Mouse (Mus musculus) MEL (cell line): ENCODE data around the gene Gm14305. TPM values are rescaled to one million over a fixed set of nuclear protein-coding genes. Genes with fewer than 3 reads are reported as not detected.
"Not testable (repeated sequence)": the region's sequence is repeated elsewhere in the genome, so short reads cannot be mapped to it uniquely, and the experiment has no call there.

Source experiments
- DNase-seq: peaks from one replicate; pipeline ENCODE4 v3.0.0; 2011; ENCODE audit warnings: low read depth, low spot score
- H3K27ac ChIP-seq: 2 replicates; pipeline ENCODE4 v1.5.1; 2012; ENCODE audit warnings: low read depth, mild to moderate bottlenecking, control low read depth, low read length, moderate library complexity; ENCODE audit not compliant: control insufficient read depth
- H3K27me3 ChIP-seq, 2 experiments: fragments of 150-350 bp in 1 of 2; sonication (generic) in 1 of 2; 2 replicates each; pipeline ENCODE4 v1.6.1; 2012; ENCODE audit warnings: low read length in 2 of 2, mild to moderate bottlenecking in 2 of 2, improper control_type of control experiment in 1 of 2, moderate library complexity in 1 of 2; ENCODE audit not compliant: insufficient read depth in 2 of 2, control insufficient read depth in 1 of 2
- H3K36me3 ChIP-seq, 2 experiments: 2 replicates each; pipeline ENCODE4 v1.6.1; 2012 to 2014; ENCODE audit warnings: low read length in 2 of 2, improper control_type of control experiment in 1 of 2, inconsistent platforms in 1 of 2, mild to moderate bottlenecking in 1 of 2; ENCODE audit not compliant: insufficient read depth in 2 of 2, control insufficient read depth in 1 of 2
- H3K4me1 ChIP-seq, 2 experiments: fragments of 150-350 bp in 1 of 2; sonication (generic) in 1 of 2; 2 replicates each; pipeline ENCODE4 v1.6.1; 2012; ENCODE audit warnings: low read length in 2 of 2, improper control_type of control experiment in 1 of 2, mild to moderate bottlenecking in 1 of 2; ENCODE audit not compliant: insufficient read depth in 2 of 2, control insufficient read depth in 1 of 2
- H3K4me3 ChIP-seq, 2 experiments: fragments of 150-350 bp in 1 of 2; sonication (generic) in 1 of 2; 2 replicates each; pipeline ENCODE4 v1.5.1; 2012; ENCODE audit warnings: low read depth in 2 of 2, low read length in 2 of 2, mild to moderate bottlenecking in 2 of 2, moderate library complexity in 2 of 2, control low read depth in 1 of 2, improper control_type of control experiment in 1 of 2; ENCODE audit not compliant: control insufficient read depth in 1 of 2, insufficient read depth in 1 of 2
- H3K79me2 ChIP-seq: 2 replicates; pipeline ENCODE4 v1.6.1; 2012; ENCODE audit warnings: mild to moderate bottlenecking, low read length, moderate library complexity; ENCODE audit not compliant: control insufficient read depth, poor library complexity, insufficient read depth
- H3K9ac ChIP-seq: 2 replicates; pipeline ENCODE4 v1.6.1; 2012; ENCODE audit warnings: low read depth, mild to moderate bottlenecking, control low read depth, low read length, moderate library complexity; ENCODE audit not compliant: control insufficient read depth, poor library complexity, severe bottlenecking
- H3K9me3 ChIP-seq: fragments of 150-350 bp; sonication (generic); replicated peaks from 2 replicates; pipeline ENCODE4 v1.6.1; 2012; ENCODE audit warnings: mild to moderate bottlenecking, low read length, improper control_type of control experiment, moderate library complexity; ENCODE audit not compliant: insufficient read depth
- polyA plus RNA-seq, 2 experiments: library from polyadenylated mRNA; stranded (reverse) in 1 of 2; unstranded in 1 of 2; fragments of >175 nt in 1 of 2; fragments of >200 nt in 1 of 2; gene quantifications; 2 replicates each; pipeline versions ENCODE4 v1.2.1 to v1.2.4; 2012; ENCODE audit warnings: low replicate concordance in 2 of 2, low read depth in 1 of 2; ENCODE audit not compliant: insufficient read length in 2 of 2, insufficient read depth in 1 of 2, missing spikeins in 1 of 2
- total RNA-seq: library from RNA; depleted of rRNA; stranded (reverse); fragments of 300-350 nt; gene quantifications from 2 replicates; pipeline ENCODE4 v1.2.3, GENCODE M21; 2012; rRNA removed

Gm14305 gene
- total RNA-seq, result 1.1 and 1.4 TPM in 2 replicates
- 100 to 1,000 TPM in 1 of 2 experiments, 1 to 10 TPM in 1; 3.9 to 593 TPM for polyA plus RNA-seq

GRCm38 (mm10) chr2:176708051-176708450 lies at the start of gene Gm14305:
Gene Gm14305, plus strand, starts transcription at chr2:176708328.
- not testable (repeated sequence) for H3K27me3 ChIP-seq, H3K4me1 ChIP-seq, H3K9me3 ChIP-seq, DNase-seq, H3K9ac ChIP-seq, H3K4me3 ChIP-seq, H3K27ac ChIP-seq, H3K79me2 ChIP-seq, H3K36me3 ChIP-seq

- not testable (repeated sequence) for H3K4me1 ChIP-seq, H3K9ac ChIP-seq, H3K9me3 ChIP-seq, H3K27me3 ChIP-seq, H3K27ac ChIP-seq, H3K36me3 ChIP-seq, H3K79me2 ChIP-seq, H3K4me3 ChIP-seq, DNase-seq
These were observed 37.9 kb upstream of the Gm14305 start, which contains the start of gene Zfp973 for GRCm38 (mm10) chr2:176670222-176670621. Gene Zfp973, plus strand, starts transcription at chr2:176670522.

Other genes with a start within 250 kb of the Gm14305 start
- gene Gm14434, start 221.5 kb upstream of the Gm14305 start, total RNA-seq, result 1.4 TPM in 1 of 2 replicates, not detected in the other
- 1 to 10 TPM in 1 of 2 experiments, not detected in 1; 2.8 TPM for gene Gm14434, start 221.5 kb upstream of the Gm14305 start, polyA plus RNA-seq
- gene Zfp967, start 187.3 kb upstream of the Gm14305 start, total RNA-seq, result not detected in 2 replicates
- gene Zfp967, start 187.3 kb upstream of the Gm14305 start, polyA plus RNA-seq, result 100 to 1,000 TPM in 1 of 2 experiments, not detected in 1; 400 TPM
- gene Gm14308, start 72.0 kb upstream of the Gm14305 start, total RNA-seq, result 9.0 TPM in 2 replicates
- 10 to 100 TPM in 1 of 2 experiments, not detected in 1; 11.0 TPM for gene Gm14308, start 72.0 kb upstream of the Gm14305 start, polyA plus RNA-seq
- 9.1 and 15.6 TPM in 2 replicates for gene Zfp973, start 37.8 kb upstream of the Gm14305 start, total RNA-seq
- gene Zfp973, start 37.8 kb upstream of the Gm14305 start, polyA plus RNA-seq, result 1,000 to 10,000 TPM in 1 of 2 experiments, 1 to 10 TPM in 1; 9.1 to 1,298 TPM
- gene Gm14295, start 90.3 kb downstream of the Gm14305 start, total RNA-seq, result 0.31 and 0.78 TPM in 2 replicates
- gene Gm14295, start 90.3 kb downstream of the Gm14305 start, polyA plus RNA-seq, result not detected
- not detected in 2 replicates for gene Gm14408, start 122.8 kb downstream of the Gm14305 start, total RNA-seq
- not detected for gene Gm14408, start 122.8 kb downstream of the Gm14305 start, polyA plus RNA-seq
- gene Gm14296, start 219.5 kb downstream of the Gm14305 start, total RNA-seq, result 8.7 and 18.2 TPM in 2 replicates
- 1,000 to 10,000 TPM in 1 of 2 experiments, 10 to 100 TPM in 1; 10.6 to 1,392 TPM for gene Gm14296, start 219.5 kb downstream of the Gm14305 start, polyA plus RNA-seq